Mouse (Mus musculus): ENCODE data around the gene Gpatch1.

GRCm38 (mm10) chr7:35314156-35314555, 4.1 kb downstream of the Gpatch1 start:
- no peak for TF ChIP-seq POLR2A (IDR thresholded peaks at IDR 0.05; ENCODE audit: low read depth, low read length)
- TF ChIP-seq CTCF (conservative IDR thresholded peaks at IDR 0.05; ENCODE audit: insufficient read depth, insufficient read length, low read depth, low read length): no peak

Data from kidney, adult 2 months (tissue).